Comparison of ENCODE assay signal across 24 mouse cellular contexts in the genomic region with DNA sequence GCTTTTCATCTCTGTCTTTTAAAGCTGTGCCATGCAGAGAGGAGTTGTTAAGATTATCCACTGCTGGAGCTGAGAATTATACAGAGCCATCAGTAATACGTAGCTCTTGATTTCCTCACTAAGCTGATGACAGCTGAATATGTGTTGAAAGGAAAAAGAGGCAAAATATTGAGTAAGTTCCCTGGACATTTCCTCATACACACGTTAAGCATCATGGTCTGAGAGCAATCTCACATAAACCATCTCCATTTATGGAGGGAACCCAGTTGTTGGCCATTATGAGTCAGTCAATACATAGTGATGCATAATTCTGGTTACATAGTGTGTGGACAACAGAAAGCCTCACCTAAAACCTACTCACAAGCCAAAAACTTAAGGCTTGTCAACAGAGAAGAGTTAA. TPM values are rescaled to one million over a fixed set of nuclear protein-coding genes. Genes with fewer than 3 reads are reported as not detected.
"Had no signal": no experiment of that assay in that cellular context is flagged by ENCODE, and none has a peak within 500 bp of the region (broad histone marks: within the 10 kb centered on the region; RNA-seq: fewer than 3 reads in every experiment).

No protein-coding gene starts in this region.

- H3K27me3 ChIP-seq: limb, embryonic 13.5 days; liver, embryonic 12.5 days; liver, embryonic 15.5 days; lung, embryonic 15.5 days; midbrain, embryonic 12.5 days; stomach, embryonic 15.5 days had no signal

- H3K9ac ChIP-seq: limb, embryonic 13.5 days; liver, embryonic 12.5 days; liver, embryonic 15.5 days; lung, embryonic 15.5 days; midbrain, embryonic 12.5 days; stomach, embryonic 15.5 days had no signal

- ATAC-seq: inflammation-experienced regulatory T-cells, adult 6 months; intestine, embryonic 16.5 days; liver, embryonic 12.5 days; midbrain, embryonic 16.5 days had no signal

- H3K27ac ChIP-seq: kidney, postnatal 0 days; limb, embryonic 10.5 days; limb, embryonic 13.5 days; liver, embryonic 12.5 days; liver, embryonic 15.5 days; lung, embryonic 15.5 days; macrophage; midbrain, embryonic 12.5 days; stomach, embryonic 15.5 days had no signal

- H3K9me3 ChIP-seq: limb, embryonic 10.5 days; limb, embryonic 13.5 days; liver, embryonic 12.5 days; liver, embryonic 15.5 days; lung, embryonic 15.5 days; midbrain, embryonic 12.5 days; stomach, embryonic 15.5 days had no signal

- H3K4me1 ChIP-seq: limb, embryonic 10.5 days; liver, embryonic 12.5 days; liver, embryonic 15.5 days; lung, embryonic 15.5 days; midbrain, embryonic 12.5 days; stomach, embryonic 15.5 days had no signal

- H3K4me2 ChIP-seq: limb, embryonic 13.5 days; liver, embryonic 12.5 days; liver, embryonic 15.5 days; lung, embryonic 15.5 days; midbrain, embryonic 12.5 days; stomach, embryonic 15.5 days had no signal

- DNase-seq: kidney, adult 18-20 months; kidney, adult 9 months; kidney, postnatal 25 days; layer of hippocampus, postnatal 36 days; liver; lung, adult 18-20 months; lung, postnatal 14 days; right cerebral cortex, postnatal 25 days; spleen, adult 18-20 months; thymus, postnatal 25 days had no signal

- H3K36me3 ChIP-seq: limb, embryonic 10.5 days; limb, embryonic 13.5 days; liver, embryonic 12.5 days; liver, embryonic 15.5 days; lung, embryonic 15.5 days; midbrain, embryonic 12.5 days; stomach, embryonic 15.5 days had no signal

- H3K4me3 ChIP-seq: limb, embryonic 10.5 days; limb, embryonic 13.5 days; liver, embryonic 12.5 days; liver, embryonic 15.5 days; lung, embryonic 15.5 days; midbrain, embryonic 12.5 days; stomach, embryonic 15.5 days had no signal

RNA-seq across cellular contexts. Expression of a gene that starts 44.1 kb away (rescaled TPM):
- total RNA-seq: layer of hippocampus, postnatal 36 days; left cerebral cortex, postnatal 25 days; megakaryocyte-erythroid progenitor cell, adult 5-6 weeks had no signal
- polyA plus RNA-seq: inflammation-experienced regulatory T-cells, adult 6 months; macrophage; midbrain, embryonic 12.5 days; midbrain, embryonic 16.5 days had no signal
